Mouse (Mus musculus): ENCODE data around the gene Eif2s1. TPM values are rescaled to one million over a fixed set of nuclear protein-coding genes. Genes with fewer than 3 reads are reported as not detected.

Eif2s1 gene
- polyA plus RNA-seq, 1 experiment from 2014 or later, result 301 TPM

GRCm38 (mm10) chr12:78897861-78898260 lies 36.2 kb downstream of the Eif2s1 start:
- WGBS, result 96% methylated on average over 1 of the region's 1 CpGs
- H3K9me3 ChIP-seq (replicated peaks), result no peaks in the 10 kb centered on the region
- no peak overlapping the region for H3K27ac ChIP-seq
- no peaks in the 10 kb centered on the region for H3K4me1 ChIP-seq
- no peaks in the 10 kb centered on the region for H3K36me3 ChIP-seq
- no peak overlapping the region for H3K4me3 ChIP-seq
- no peaks in the 10 kb centered on the region for H3K27me3 ChIP-seq (ENCODE audit: low read depth, poor library complexity, severe bottlenecking)
- no peak for DNase-seq (ENCODE audit: low spot score)

- Histone ChIP-seq H3K4me1 (peaks cover under 1% of the 10 kb centered on the region; the same call in 1 of the 2 replicates), H3K4me3 (no peak overlapping the region), H3K27ac (no peak overlapping the region), H3K9me3 (replicated peaks) (no peaks in the 10 kb centered on the region), H3K36me3 (no peaks in the 10 kb centered on the region), H3K27me3 (ENCODE audit: low read depth, poor library complexity, severe bottlenecking) (peaks cover 16% of the 10 kb centered on the region)
- WGBS, result 86% methylated on average over 5 of the region's 5 CpGs
- DNase-seq (ENCODE audit: low spot score), result no peak
Measured at GRCm38 (mm10) chr12:78901467-78901866, 39.8 kb downstream of the Eif2s1 start.

- no peak for DNase-seq (ENCODE audit: low spot score)
- Histone ChIP-seq H3K27ac (no peak overlapping the region), H3K27me3 (ENCODE audit: low read depth, poor library complexity, severe bottlenecking) (peaks cover 35% of the 10 kb centered on the region), H3K4me1 (peaks cover 6% of the 10 kb centered on the region), H3K4me3 (no peak overlapping the region), H3K9me3 (replicated peaks) (no peaks in the 10 kb centered on the region), H3K36me3 (no peaks in the 10 kb centered on the region)
- 87% methylated on average over 4 of the region's 4 CpGs for WGBS
Measured at GRCm38 (mm10) chr12:78903313-78903712, 41.7 kb downstream of the Eif2s1 start.

- Histone ChIP-seq H3K27ac (no peak overlapping the region), H3K27me3 (ENCODE audit: low read depth, poor library complexity, severe bottlenecking) (peaks cover 46% of the 10 kb centered on the region), H3K4me1 (peaks cover 6% of the 10 kb centered on the region), H3K4me3 (no peak overlapping the region), H3K36me3 (no peaks in the 10 kb centered on the region), H3K9me3 (replicated peaks) (no peaks in the 10 kb centered on the region)
- 81% methylated on average over 7 of the region's 7 CpGs for WGBS
- no peak for DNase-seq (ENCODE audit: low spot score)
Measured at GRCm38 (mm10) chr12:78904499-78904898, 42.9 kb downstream of the Eif2s1 start.

- Histone ChIP-seq H3K4me3 (peak within 1 kb of the TSS; percentile 54), H3K27me3 (ENCODE audit: low read depth, poor library complexity, severe bottlenecking) (peaks cover 68% of the 10 kb centered on the region), H3K27ac (peak within 1 kb of the TSS; percentile 61), H3K36me3 (no peaks in the 10 kb centered on the region), H3K4me1 (peaks cover 16% of the 10 kb centered on the region), H3K9me3 (replicated peaks) (no peaks in the 10 kb centered on the region)
- WGBS, result 2% methylated on average over 38 of the region's 38 CpGs
- peak; percentile 74 for DNase-seq (ENCODE audit: low spot score)
Measured at GRCm38 (mm10) chr12:78906707-78907162, 45.1 kb downstream of the Eif2s1 start, which contains the start of gene Plek2. Gene Plek2 (minus strand): TSS chr12:78906964.

- no peak for DNase-seq (ENCODE audit: low spot score)
- Histone ChIP-seq H3K4me1 (peaks cover 22% of the 10 kb centered on the region), H3K27ac (no peak overlapping the region), H3K27me3 (ENCODE audit: low read depth, poor library complexity, severe bottlenecking) (peaks cover 82% of the 10 kb centered on the region), H3K9me3 (replicated peaks) (no peaks in the 10 kb centered on the region), H3K4me3 (no peak overlapping the region), H3K36me3 (no peaks in the 10 kb centered on the region)
- WGBS, result 86% methylated on average over 6 of the region's 6 CpGs
Measured at GRCm38 (mm10) chr12:78908081-78908605, 46.5 kb downstream of the Eif2s1 start.

- Histone ChIP-seq H3K4me3 (peak overlapping the region; percentile 52), H3K36me3 (no peaks in the 10 kb centered on the region), H3K4me1 (peaks cover 22% of the 10 kb centered on the region), H3K27me3 (ENCODE audit: low read depth, poor library complexity, severe bottlenecking) (peaks cover 85% of the 10 kb centered on the region), H3K9me3 (replicated peaks) (no peaks in the 10 kb centered on the region), H3K27ac (peak overlapping the region; percentile 39; the same call in 1 of the 2 replicates)
- 9% methylated on average over 16 of the region's 16 CpGs for WGBS
- DNase-seq (ENCODE audit: low spot score), result peak; percentile 49
Measured at GRCm38 (mm10) chr12:78910684-78911461, 49.3 kb downstream of the Eif2s1 start.

GRCm38 (mm10) chr12:78911707-78912417 lies 50.2 kb downstream of the Eif2s1 start:
- H3K4me3 ChIP-seq, result peak overlapping the region; percentile 52
- WGBS, result under 1% methylated on average over 37 of the region's 37 CpGs
- peak overlapping the region; percentile 25; the same call in 1 of the 2 replicates for H3K27ac ChIP-seq
- H3K36me3 ChIP-seq, result no peaks in the 10 kb centered on the region
- peaks cover 75% of the 10 kb centered on the region for H3K27me3 ChIP-seq (ENCODE audit: low read depth, poor library complexity, severe bottlenecking)
- H3K9me3 ChIP-seq (replicated peaks), result no peaks in the 10 kb centered on the region
- peak; percentile 60 for DNase-seq (ENCODE audit: low spot score)
- peaks cover 17% of the 10 kb centered on the region for H3K4me1 ChIP-seq

- H3K36me3 ChIP-seq, result no peaks in the 10 kb centered on the region
- peaks cover 50% of the 10 kb centered on the region for H3K27me3 ChIP-seq (ENCODE audit: low read depth, poor library complexity, severe bottlenecking)
- H3K4me3 ChIP-seq, result no peak overlapping the region
- no peaks in the 10 kb centered on the region for H3K9me3 ChIP-seq (replicated peaks)
- no peak for DNase-seq (ENCODE audit: low spot score)
- peaks cover 17% of the 10 kb centered on the region for H3K4me1 ChIP-seq
- 88% methylated on average over 4 of the region's 4 CpGs for WGBS
- no peak overlapping the region for H3K27ac ChIP-seq
Measured at GRCm38 (mm10) chr12:78914458-78914857, 52.8 kb downstream of the Eif2s1 start.

GRCm38 (mm10) chr12:78915561-78915960 lies 53.9 kb downstream of the Eif2s1 start:
- Histone ChIP-seq H3K36me3 (no peaks in the 10 kb centered on the region), H3K27ac (no peak overlapping the region), H3K4me3 (no peak overlapping the region), H3K9me3 (replicated peaks) (no peaks in the 10 kb centered on the region), H3K27me3 (ENCODE audit: low read depth, poor library complexity, severe bottlenecking) (peaks cover 39% of the 10 kb centered on the region), H3K4me1 (peaks cover 18% of the 10 kb centered on the region)
- DNase-seq (ENCODE audit: low spot score), result no peak
- 85% methylated on average over 3 of the region's 3 CpGs for WGBS

- no peak overlapping the region for H3K4me3 ChIP-seq
- no peaks in the 10 kb centered on the region for H3K36me3 ChIP-seq
- no peak for DNase-seq (ENCODE audit: low spot score)
- no peak overlapping the region for H3K27ac ChIP-seq
- H3K27me3 ChIP-seq (ENCODE audit: low read depth, poor library complexity, severe bottlenecking), result peaks cover 32% of the 10 kb centered on the region
- no peaks in the 10 kb centered on the region for H3K9me3 ChIP-seq (replicated peaks)
- 71% methylated on average over 3 of the region's 3 CpGs for WGBS
- H3K4me1 ChIP-seq, result peaks cover 13% of the 10 kb centered on the region
Measured at GRCm38 (mm10) chr12:78916278-78916677, 54.7 kb downstream of the Eif2s1 start.

- DNase-seq (ENCODE audit: low spot score), result peak; percentile 80
- 17% methylated on average over 11 of the region's 11 CpGs for WGBS
Measured at GRCm38 (mm10) chr12:78918227-78919078, 56.8 kb downstream of the Eif2s1 start.

More at GRCm38 (mm10) chr12:78918227-78919078, 56.8 kb downstream of the Eif2s1 start:
- Histone ChIP-seq H3K4me1 (peaks cover 3% of the 10 kb centered on the region; the same call in 1 of the 2 replicates), H3K27me3 (ENCODE audit: low read depth, poor library complexity, severe bottlenecking) (peaks cover 10% of the 10 kb centered on the region), H3K36me3 (no peaks in the 10 kb centered on the region), H3K4me3 (no peak overlapping the region), H3K27ac (no peak overlapping the region), H3K9me3 (replicated peaks) (no peaks in the 10 kb centered on the region)
